Mouse (Mus musculus): ENCODE data around the gene Esp16.
"Not testable (repeated sequence)": the region's sequence is repeated elsewhere in the genome, so short reads cannot be mapped to it uniquely, and the experiment has no call there.

Gene Esp16

DNA sequence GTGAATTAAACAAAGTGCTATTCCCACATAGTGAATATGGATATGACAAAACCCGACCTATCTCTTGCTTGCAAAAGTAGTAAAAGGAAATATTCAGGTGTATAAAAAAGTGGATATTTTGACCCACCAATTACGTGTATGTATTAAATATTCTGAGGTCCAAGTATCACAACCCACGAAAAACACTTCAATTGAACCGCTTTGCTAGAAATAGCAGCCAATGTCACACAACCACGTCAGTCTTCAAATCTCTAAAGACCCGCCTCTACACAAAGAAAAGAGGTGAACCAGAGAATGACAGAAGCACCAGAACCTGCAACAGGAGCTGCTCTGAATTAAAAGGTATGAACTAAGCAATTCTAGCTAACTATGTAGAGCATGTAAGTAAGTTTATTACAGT lies at the start of gene Esp16:
TSS of gene Esp16 (plus strand) at position 301 of the 400 bp plus-strand sequence.
- DNase-seq (ENCODE audit: low read depth, low spot score): not testable (repeated sequence)

- not testable (repeated sequence) for DNase-seq (ENCODE audit: low read depth, low spot score)
Measured at GRCm38 (mm10) chr17:39498043-39498442, 37.9 kb upstream of the Esp16 start.

Data from retina, postnatal 7 days (tissue).